Mouse (Mus musculus) spleen, adult 2 months (tissue): Measurements from ENCODE around the gene Hacl1.

Experiments used
- CTCF ChIP-seq: fragments of 200-500 bp; IDR thresholded peaks from 2 replicates; pipeline ENCODE4 v1.5.1; 2011; ENCODE audit warnings: mild to moderate bottlenecking, inconsistent platforms; ENCODE audit not compliant: insufficient read depth, insufficient read length, insufficient replicate concordance; ENCODE audit errors: extremely low read depth
- POLR2A ChIP-seq: fragments of 200-500 bp; IDR thresholded peaks from 2 replicates; pipeline ENCODE4 v1.6.1; 2011; ENCODE audit warnings: low read depth, low read length, inconsistent platforms

GRCm38 (mm10) chr14:31668326-31668725, 27.2 kb upstream of the Hacl1 start:
- TF ChIP-seq POLR2A, result no peak
- TF ChIP-seq CTCF, result no peak
